Mouse (Mus musculus) ES-E14 (cell line): ENCODE measurements around the gene Cd52. TPM values are rescaled to one million over a fixed set of nuclear protein-coding genes. Genes with fewer than 3 reads are reported as not detected.

Source experiments
- DNase-seq: peaks from one replicate; pipeline ENCODE4 v3.0.0-alpha.2; 2013; ENCODE audit warnings: low read depth, low spot score
- H3K27ac ChIP-seq: 2 replicates; pipeline ENCODE4 v1.5.1; 2012; ENCODE audit warnings: low read depth, mild to moderate bottlenecking, low read length, moderate library complexity, mixed read lengths; ENCODE audit not compliant: poor library complexity, insufficient read depth, severe bottlenecking
- H3K36me3 ChIP-seq: 2 replicates; pipeline ENCODE4 v1.6.1; 2012; ENCODE audit warnings: mild to moderate bottlenecking, low read length, moderate library complexity, mixed read lengths; ENCODE audit not compliant: control insufficient read depth, poor library complexity, insufficient read depth, severe bottlenecking
- H3K4me1 ChIP-seq, 2 experiments: fragments of 150-350 bp in 1 of 2; sonication (generic) in 1 of 2; 2 replicates each; pipeline ENCODE4 v1.6.1; 2012; ENCODE audit warnings: low read length in 2 of 2, mild to moderate bottlenecking in 1 of 2, mixed read lengths in 1 of 2; ENCODE audit not compliant: control insufficient read depth in 2 of 2, insufficient read depth in 2 of 2, poor library complexity in 1 of 2
- H3K4me3 ChIP-seq, 2 experiments: fragments of 150-350 bp in 1 of 2; sonication (generic) in 1 of 2; 2 replicates each; pipeline ENCODE4 v1.5.1; 2012; ENCODE audit warnings: low read length in 2 of 2, low read depth in 1 of 2, mild to moderate bottlenecking in 1 of 2, mixed read lengths in 1 of 2; ENCODE audit not compliant: insufficient read depth in 1 of 2, poor library complexity in 1 of 2, severe bottlenecking in 1 of 2
- H3K9ac ChIP-seq: 2 replicates; pipeline ENCODE4 v1.6.1; 2012; ENCODE audit warnings: low read depth, mild to moderate bottlenecking, low read length, mixed read lengths; ENCODE audit not compliant: poor library complexity, insufficient read depth, severe bottlenecking
- H3K9me3 ChIP-seq: fragments of 150-350 bp; sonication (generic); 2 replicates; pipeline ENCODE4 v1.6.1; 2012; ENCODE audit warnings: low read depth, mild to moderate bottlenecking, low read length; ENCODE audit not compliant: control insufficient read depth, insufficient read depth
- CHD2 ChIP-seq: IDR thresholded peaks from 2 replicates; pipeline ENCODE4 v1.6.1; 2014; ENCODE audit warnings: mild to moderate bottlenecking, low read depth, low read length, inconsistent platforms
- HCFC1 ChIP-seq: IDR thresholded peaks from 2 replicates; pipeline ENCODE4 v1.6.1; 2012; ENCODE audit warnings: low read length, inconsistent platforms, borderline replicate concordance; ENCODE audit not compliant: insufficient read depth
- MAFK ChIP-seq: IDR thresholded peaks from 2 replicates; pipeline ENCODE4 v1.6.1; 2014; ENCODE audit warnings: mild to moderate bottlenecking, low read depth, low read length, inconsistent platforms; ENCODE audit not compliant: insufficient read depth
- ZC3H11A ChIP-seq: IDR thresholded peaks from 2 replicates; pipeline ENCODE4 v1.6.1; 2012; ENCODE audit warnings: low read depth, mild to moderate bottlenecking, inconsistent platforms, low read length, borderline replicate concordance
- ZNF384 ChIP-seq: IDR thresholded peaks from 2 replicates; pipeline ENCODE4 v1.6.1; 2012; ENCODE audit warnings: low read depth, low read length, inconsistent platforms
- in situ Hi-C, 2 experiments: fragments of 600-800 bp; cut with MboI; formaldehyde crosslinking; loops; one replicate each; pipeline ENCODE4 v1.15.1; 2025; ENCODE audit warnings: low sequenced_read_pairs in 2 of 2, inconsistent platforms in 1 of 2; ENCODE audit not compliant: unreplicated experiment in 2 of 2
- total RNA-seq: library from RNA; depleted of rRNA; stranded (reverse); fragments of 300-350 nt; gene quantifications from 2 replicates; pipeline ENCODE4 v1.2.3, GENCODE M21; 2012

Cd52 gene
- total RNA-seq, 1 experiment: 13.0 TPM

DNA sequence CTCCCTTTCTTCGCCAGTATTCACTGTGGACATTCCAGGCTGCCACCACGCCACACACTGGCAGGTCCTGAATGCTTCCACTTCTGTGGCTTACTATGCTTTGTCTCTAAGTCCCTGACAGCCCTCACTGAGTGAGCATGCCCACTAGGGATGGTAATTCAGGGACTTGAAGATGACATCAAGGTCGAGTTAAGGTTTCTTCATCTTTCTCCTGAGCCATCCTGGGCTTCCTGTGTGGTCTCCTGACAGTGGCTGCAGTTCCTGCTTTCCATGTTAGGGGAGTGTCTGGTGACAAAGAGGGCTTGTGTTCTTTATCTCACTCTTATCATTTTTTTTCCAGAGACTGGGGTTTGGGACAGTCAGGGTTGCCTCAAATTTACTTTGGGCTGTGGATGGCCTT, 15.8 kb upstream of the Cd52 start:
- TF ChIP-seq CHD2 (no peak), ZC3H11A (no peak)
- Histone ChIP-seq H3K27ac (no peak overlapping the region), H3K4me1 (peaks cover 21 to 61% of the 10 kb centered on the region in 2 experiments), H3K9ac (no peak overlapping the region), H3K9me3 (no peaks in the 10 kb centered on the region), H3K36me3 (no peaks in the 10 kb centered on the region), H3K4me3 (no peak overlapping the region)
- in situ Hi-C loops: no loop called here
- no peak for DNase-seq

DNA sequence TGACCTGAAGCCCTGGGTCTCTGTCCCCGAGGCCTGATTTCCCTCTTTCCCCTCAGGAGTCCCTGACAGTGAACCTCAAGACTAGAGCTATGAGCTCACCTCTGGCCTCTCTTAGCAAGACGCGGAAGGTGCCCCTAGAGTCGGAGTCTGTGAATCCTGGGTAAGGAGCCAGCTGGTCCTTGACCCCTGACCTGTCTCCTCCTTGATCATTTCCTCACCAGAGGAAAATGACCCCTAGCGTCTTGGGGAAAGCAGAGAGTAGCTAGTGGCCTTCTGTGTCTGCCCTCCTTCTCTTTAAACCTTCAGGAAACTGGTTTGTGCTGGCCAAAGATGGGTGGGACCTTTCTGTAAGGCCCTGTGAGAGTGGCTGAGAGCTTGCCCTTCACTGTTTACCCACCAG, 13.3 kb upstream of the Cd52 start:
- in situ Hi-C loops: no loop called here
- Histone ChIP-seq H3K27ac (no peak overlapping the region), H3K9me3 (no peaks in the 10 kb centered on the region), H3K4me1 (peaks cover 19 to 42% of the 10 kb centered on the region in 2 experiments; a peak in 3 of 4 replicates), H3K9ac (0 out of 2 replicates have a peak overlapping the region, but pooled peaks have one; percentile 16), H3K4me3 (no peak overlapping the region), H3K36me3 (no peaks in the 10 kb centered on the region)
- TF ChIP-seq ZC3H11A (no peak), ZNF384 (no peak), HCFC1 (no peak), MAFK (no peak), CHD2 (no peak)
- no peak for DNase-seq

DNA sequence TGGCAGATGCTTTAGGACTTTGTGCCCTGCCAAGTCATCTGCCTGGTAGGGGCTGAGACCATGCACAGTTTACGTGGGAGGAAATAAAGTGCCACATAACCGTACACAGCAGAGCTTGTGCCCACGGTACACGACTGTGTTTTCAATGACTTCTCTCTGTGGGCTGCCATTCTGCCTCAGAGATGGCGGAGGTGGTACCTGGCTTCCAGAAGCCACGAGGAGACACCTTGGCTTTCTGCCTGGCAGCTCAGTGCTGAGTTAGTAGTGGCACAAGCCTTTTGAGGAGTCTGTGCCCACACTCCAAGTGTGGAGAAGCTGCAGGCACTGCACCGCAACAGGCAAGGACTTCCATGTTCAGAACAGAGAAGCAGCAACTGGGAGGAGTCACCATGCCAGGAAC, 12.8 kb upstream of the Cd52 start:
- Histone ChIP-seq H3K9ac (no peak overlapping the region), H3K27ac (no peak overlapping the region), H3K9me3 (no peaks in the 10 kb centered on the region), H3K4me1 (peaks cover 19 to 37% of the 10 kb centered on the region in 2 experiments; a peak in 3 of 4 replicates), H3K4me3 (no peak overlapping the region), H3K36me3 (no peaks in the 10 kb centered on the region)
- DNase-seq: no peak
- in situ Hi-C loops: no loop called here
- no peak for TF ChIP-seq ZNF384
- no peak for TF ChIP-seq MAFK
- no peak for TF ChIP-seq CHD2
- no peak for TF ChIP-seq HCFC1
- TF ChIP-seq ZC3H11A: no peak

DNA sequence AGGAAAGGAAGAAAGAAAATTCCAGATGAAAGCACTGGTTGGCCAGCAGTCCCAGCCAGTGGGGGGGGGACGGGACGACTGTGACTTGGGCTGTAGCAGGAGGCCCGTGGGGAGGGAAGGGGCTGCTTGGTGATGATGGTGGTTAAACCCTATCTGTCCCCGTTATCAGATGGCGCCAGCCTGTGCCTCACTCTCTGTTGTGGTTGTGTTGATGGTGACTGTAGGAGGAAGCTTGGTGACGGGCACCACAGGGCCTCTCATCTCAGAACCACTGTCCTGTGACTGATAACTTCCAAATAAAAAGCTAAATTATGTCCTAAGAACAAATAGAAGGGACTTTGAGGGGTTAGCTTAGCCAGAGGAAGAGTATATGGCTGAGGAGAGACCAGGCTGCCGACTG, 11.2 kb upstream of the Cd52 start:
- H3K9ac ChIP-seq: no peak overlapping the region
- DNase-seq: no peak
- TF ChIP-seq MAFK (no peak), ZNF384 (no peak), HCFC1 (no peak), ZC3H11A (no peak), CHD2 (no peak)
- H3K9me3 ChIP-seq: no peaks in the 10 kb centered on the region
- H3K36me3 ChIP-seq: no peaks in the 10 kb centered on the region
- no peak overlapping the region for H3K4me3 ChIP-seq
- H3K27ac ChIP-seq: no peak overlapping the region
- peaks cover 17 to 29% of the 10 kb centered on the region in 2 experiments; a peak in 2 of 4 replicates for H3K4me1 ChIP-seq
- in situ Hi-C loops: no loop called here

DNA sequence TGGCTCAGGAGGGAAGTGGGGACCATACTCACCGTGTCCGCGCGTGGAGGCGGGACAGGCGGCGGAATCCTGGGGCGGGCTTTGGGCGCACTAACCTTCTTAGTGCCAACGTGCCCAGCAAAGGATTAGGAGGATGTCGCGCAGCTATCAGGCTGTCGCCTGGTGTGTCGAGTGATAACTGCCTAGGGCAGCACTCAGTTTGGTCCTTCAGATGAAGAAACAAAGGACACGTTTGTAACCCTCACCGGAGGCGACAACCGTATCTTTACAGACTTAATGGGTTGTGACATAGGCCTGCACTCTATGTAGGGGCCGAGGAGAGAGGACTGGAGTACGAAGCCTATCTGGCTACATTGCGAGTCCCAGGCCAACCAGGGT, 7.8 kb upstream of the Cd52 start:
- no peak for TF ChIP-seq MAFK
- TF ChIP-seq ZC3H11A: no peak
- no peak for TF ChIP-seq HCFC1
- no peak for TF ChIP-seq CHD2
- no peak for TF ChIP-seq ZNF384
- DNase-seq: no peak
- Histone ChIP-seq H3K4me3 (peak overlapping the region; percentile 83 to 86), H3K4me1 (peaks cover 3 to 9% of the 10 kb centered on the region in 2 experiments; a peak in 2 of 4 replicates), H3K36me3 (no peaks in the 10 kb centered on the region), H3K27ac (no peak overlapping the region), H3K9me3 (no peaks in the 10 kb centered on the region), H3K9ac (peak overlapping the region; percentile 80)
- in situ Hi-C loops: no loop called here
